Mouse (Mus musculus): Measurements from ENCODE around the gene Ccr10.

DNA sequence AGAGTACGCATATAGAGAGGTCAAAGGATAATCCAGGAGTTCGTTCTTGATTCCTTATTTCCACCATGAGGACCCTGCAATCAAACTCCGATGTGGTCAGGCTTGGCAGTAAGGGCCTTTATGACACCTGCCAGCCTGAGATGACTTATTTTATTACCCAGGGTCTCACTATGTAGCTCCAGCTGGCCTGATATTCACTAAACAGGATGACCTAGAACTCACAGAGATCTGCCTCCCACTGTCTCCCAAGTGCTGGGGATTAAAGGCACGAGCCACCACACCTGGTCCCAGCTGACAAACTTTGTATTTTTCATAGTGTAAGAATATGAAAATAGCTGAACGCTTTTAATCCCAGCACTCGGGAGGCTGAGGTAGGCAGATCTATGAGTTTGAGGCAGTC is 20.1 kb downstream of the Ccr10 start:
- TF ChIP-seq EP300 (IDR thresholded peaks at IDR 0.05; ENCODE audit: low read depth) (no peak), CTCF (IDR thresholded peaks at IDR 0.05; ENCODE audit: low read depth) (no peak)

All from liver, postnatal 0 days (tissue).